Mouse (Mus musculus): ENCODE measurements around the gene Plekhh3. TPM values are rescaled to one million over a fixed set of nuclear protein-coding genes. Genes with fewer than 3 reads are reported as not detected.
A peak's percentile ranks its signal among the peaks of the same experiment; 100 is the strongest.

The Plekhh3 gene
- polyA plus RNA-seq, 1 experiment from 2014 or later: 3.7 TPM

DNA sequence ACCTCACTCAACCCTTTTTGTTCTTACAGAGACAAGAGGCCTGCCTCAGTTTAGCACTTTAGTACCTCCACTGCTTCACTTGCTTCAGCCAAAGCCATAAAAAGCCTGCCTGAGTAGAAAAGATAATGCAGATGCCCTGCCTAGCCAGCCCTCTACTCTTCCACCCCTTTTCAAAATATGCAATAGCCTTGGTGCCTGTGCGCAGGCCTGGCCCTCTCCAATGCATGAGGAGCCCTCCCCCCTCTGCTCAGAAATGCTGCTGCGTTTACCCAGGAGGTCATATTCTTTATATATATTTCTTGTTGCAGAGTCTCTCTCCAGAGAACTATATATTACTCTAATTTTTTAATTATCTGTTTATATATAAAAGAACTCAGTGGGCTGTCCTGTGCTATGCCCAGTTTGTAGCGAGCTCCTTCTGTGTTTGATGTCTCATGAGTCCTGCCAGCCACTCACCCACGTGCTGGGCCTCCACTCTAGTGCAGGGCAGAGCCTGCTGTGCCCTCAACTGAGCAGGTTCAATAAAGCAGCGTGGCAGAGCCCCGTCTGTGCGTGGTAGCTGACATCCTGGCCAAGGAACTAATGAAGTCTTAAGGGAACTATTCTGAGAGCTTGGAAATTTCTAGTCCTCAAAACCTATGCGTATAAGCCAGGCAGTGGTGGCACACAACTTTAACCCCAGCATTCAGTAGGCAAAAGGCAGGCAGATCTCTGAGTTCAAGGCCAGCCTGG lies 19.2 kb upstream of the Plekhh3 start:
- DNase-seq (ENCODE audit: low spot score) (no peak), ATAC-seq (replicated peaks; ENCODE audit: insufficient number of reproducible peaks, low FRiP score, low TSS enrichment, low read depth) (peak; percentile 25; the same call in 1 of the 2 replicates)
- Histone ChIP-seq H3K9ac (replicated peaks; ENCODE audit: low read length) (peak overlapping the region; percentile 34; the same call in 1 of the 2 replicates), H3K4me1 (ENCODE audit: control insufficient read depth, insufficient read depth, low read length) (peaks cover 13% of the 10 kb centered on the region), H3K9me3 (replicated peaks; ENCODE audit: control insufficient read depth, low read length) (no peaks in the 10 kb centered on the region), H3K27ac (replicated peaks; ENCODE audit: low read depth, low read length) (0 out of 2 replicates have a peak overlapping the region, but pooled peaks have one; percentile 54), H3K4me3 (ENCODE audit: low read depth, low read length) (no peak overlapping the region), H3K4me2 (ENCODE audit: low read depth, low read length) (no peak overlapping the region), H3K36me3 (replicated peaks; ENCODE audit: control insufficient read depth, insufficient read depth, low read depth, low read length) (no peaks in the 10 kb centered on the region; the same call in 1 of the 2 replicates), H3K27me3 (ENCODE audit: control insufficient read depth, insufficient read depth, low read length) (no peaks in the 10 kb centered on the region)
- 53% methylated on average over 8 of the region's 8 CpGs for WGBS

- Histone ChIP-seq H3K9ac (replicated peaks; ENCODE audit: low read length) (peak overlapping the region; percentile 46; the same call in 1 of the 2 replicates), H3K27me3 (ENCODE audit: control insufficient read depth, insufficient read depth, low read length) (no peaks in the 10 kb centered on the region), H3K4me1 (ENCODE audit: control insufficient read depth, insufficient read depth, low read length) (peaks cover 13% of the 10 kb centered on the region), H3K9me3 (replicated peaks; ENCODE audit: control insufficient read depth, low read length) (no peaks in the 10 kb centered on the region), H3K36me3 (replicated peaks; ENCODE audit: control insufficient read depth, insufficient read depth, low read depth, low read length) (no peaks in the 10 kb centered on the region; the same call in 1 of the 2 replicates), H3K4me3 (ENCODE audit: low read depth, low read length) (no peak overlapping the region), H3K27ac (replicated peaks; ENCODE audit: low read depth, low read length) (peak overlapping the region; percentile 54), H3K4me2 (ENCODE audit: low read depth, low read length) (no peak overlapping the region)
- WGBS: 14% methylated on average over 5 of the region's 6 CpGs
- peak; percentile 40; the same call in 1 of the 2 replicates for ATAC-seq (replicated peaks; ENCODE audit: insufficient number of reproducible peaks, low FRiP score, low TSS enrichment, low read depth)
- DNase-seq (ENCODE audit: low spot score): peak; percentile 52
Measured at GRCm38 (mm10) chr11:101189495-101190180, 18.5 kb upstream of the Plekhh3 start.

DNA sequence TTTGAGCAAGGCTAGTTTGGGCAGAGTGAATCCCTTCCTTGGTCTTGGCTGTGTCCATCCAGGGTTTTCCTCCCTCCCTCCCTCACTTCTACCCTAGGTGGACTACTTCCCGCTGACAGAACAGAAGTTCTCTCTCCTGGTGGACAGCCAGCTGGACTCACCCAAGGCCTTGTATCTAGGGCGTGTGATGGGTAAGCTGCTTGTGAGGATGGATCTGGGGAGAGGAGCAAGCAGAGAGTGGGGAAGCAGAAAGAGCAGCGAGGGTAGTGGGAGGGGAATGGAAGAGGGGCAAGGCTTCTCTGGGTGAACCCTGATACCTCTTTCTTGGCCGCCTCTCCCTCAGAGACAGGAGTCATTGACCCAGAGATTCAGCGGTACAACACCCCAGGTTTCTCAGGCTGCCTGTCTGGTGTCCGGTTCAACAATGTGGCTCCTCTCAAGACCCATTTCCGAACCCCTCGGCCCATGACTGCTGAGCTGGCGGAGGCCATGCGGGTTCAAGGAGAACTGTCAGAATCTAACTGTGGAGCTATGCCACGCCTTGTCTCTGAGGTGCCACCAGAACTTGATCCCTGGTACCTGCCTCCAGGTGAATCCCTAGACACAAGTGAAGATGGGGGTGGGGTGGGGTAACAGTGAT lies 17.1 kb upstream of the Plekhh3 start:
- Histone ChIP-seq H3K9ac (replicated peaks; ENCODE audit: low read length) (no peak overlapping the region), H3K27ac (replicated peaks; ENCODE audit: low read depth, low read length) (no peak overlapping the region), H3K27me3 (ENCODE audit: control insufficient read depth, insufficient read depth, low read length) (no peaks in the 10 kb centered on the region), H3K36me3 (replicated peaks; ENCODE audit: control insufficient read depth, insufficient read depth, low read depth, low read length) (no peaks in the 10 kb centered on the region; the same call in 1 of the 2 replicates), H3K4me1 (ENCODE audit: control insufficient read depth, insufficient read depth, low read length) (peaks cover 13% of the 10 kb centered on the region), H3K4me2 (ENCODE audit: low read depth, low read length) (no peak overlapping the region), H3K9me3 (replicated peaks; ENCODE audit: control insufficient read depth, low read length) (no peaks in the 10 kb centered on the region), H3K4me3 (ENCODE audit: low read depth, low read length) (no peak overlapping the region)
- WGBS: 84% methylated on average over 11 of the region's 11 CpGs
- ATAC-seq (replicated peaks; ENCODE audit: insufficient number of reproducible peaks, low FRiP score, low TSS enrichment, low read depth): no peak
- no peak for DNase-seq (ENCODE audit: low spot score)

DNA sequence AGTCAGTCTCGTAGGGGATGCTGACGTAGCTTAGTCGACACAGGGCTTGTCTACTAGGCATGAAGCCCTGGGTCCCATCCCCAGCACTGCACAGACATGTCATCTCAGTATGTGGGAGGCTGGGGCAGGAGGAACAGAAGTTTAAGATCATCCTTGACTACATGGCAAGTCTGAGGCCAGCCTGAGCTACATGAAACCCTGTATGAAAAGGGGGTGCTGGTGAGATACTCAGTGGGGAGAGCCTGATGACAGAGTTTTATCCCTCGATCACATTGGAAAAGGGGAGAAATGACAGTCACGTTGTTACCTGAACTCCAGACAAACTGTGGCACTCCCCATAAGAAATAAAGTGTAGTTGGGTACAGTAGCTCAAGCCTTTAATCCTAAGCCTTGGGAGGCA lies 16.4 kb upstream of the Plekhh3 start:
- DNase-seq (ENCODE audit: low spot score): no peak
- no peak overlapping the region for H3K9ac ChIP-seq (replicated peaks; ENCODE audit: low read length)
- H3K27ac ChIP-seq (replicated peaks; ENCODE audit: low read depth, low read length): no peak overlapping the region
- no peaks in the 10 kb centered on the region; the same call in 1 of the 2 replicates for H3K27me3 ChIP-seq (ENCODE audit: control insufficient read depth, insufficient read depth, low read length)
- no peak for ATAC-seq (replicated peaks; ENCODE audit: insufficient number of reproducible peaks, low FRiP score, low TSS enrichment, low read depth)
- WGBS: 89% methylated on average over 5 of the region's 5 CpGs
- no peak overlapping the region for H3K4me2 ChIP-seq (ENCODE audit: low read depth, low read length)
- peaks cover 13% of the 10 kb centered on the region for H3K4me1 ChIP-seq (ENCODE audit: control insufficient read depth, insufficient read depth, low read length)
- no peak overlapping the region for H3K4me3 ChIP-seq (ENCODE audit: low read depth, low read length)
- H3K36me3 ChIP-seq (replicated peaks; ENCODE audit: control insufficient read depth, insufficient read depth, low read depth, low read length): no peaks in the 10 kb centered on the region; the same call in 1 of the 2 replicates
- no peaks in the 10 kb centered on the region for H3K9me3 ChIP-seq (replicated peaks; ENCODE audit: control insufficient read depth, low read length)

- WGBS: 87% methylated on average over 27 of the region's 27 CpGs
- Histone ChIP-seq H3K4me1 (ENCODE audit: control insufficient read depth, insufficient read depth, low read length) (peaks cover 13% of the 10 kb centered on the region), H3K27me3 (ENCODE audit: control insufficient read depth, insufficient read depth, low read length) (no peaks in the 10 kb centered on the region; the same call in 1 of the 2 replicates), H3K9ac (replicated peaks; ENCODE audit: low read length) (no peak overlapping the region), H3K36me3 (replicated peaks; ENCODE audit: control insufficient read depth, insufficient read depth, low read depth, low read length) (no peaks in the 10 kb centered on the region), H3K9me3 (replicated peaks; ENCODE audit: control insufficient read depth, low read length) (no peaks in the 10 kb centered on the region), H3K4me3 (ENCODE audit: low read depth, low read length) (no peak overlapping the region), H3K4me2 (ENCODE audit: low read depth, low read length) (no peak overlapping the region), H3K27ac (replicated peaks; ENCODE audit: low read depth, low read length) (no peak overlapping the region)
- no peak for ATAC-seq (replicated peaks; ENCODE audit: insufficient number of reproducible peaks, low FRiP score, low TSS enrichment, low read depth)
- DNase-seq (ENCODE audit: low spot score): no peak
Measured at GRCm38 (mm10) chr11:101186526-101187247, 15.5 kb upstream of the Plekhh3 start.

DNA sequence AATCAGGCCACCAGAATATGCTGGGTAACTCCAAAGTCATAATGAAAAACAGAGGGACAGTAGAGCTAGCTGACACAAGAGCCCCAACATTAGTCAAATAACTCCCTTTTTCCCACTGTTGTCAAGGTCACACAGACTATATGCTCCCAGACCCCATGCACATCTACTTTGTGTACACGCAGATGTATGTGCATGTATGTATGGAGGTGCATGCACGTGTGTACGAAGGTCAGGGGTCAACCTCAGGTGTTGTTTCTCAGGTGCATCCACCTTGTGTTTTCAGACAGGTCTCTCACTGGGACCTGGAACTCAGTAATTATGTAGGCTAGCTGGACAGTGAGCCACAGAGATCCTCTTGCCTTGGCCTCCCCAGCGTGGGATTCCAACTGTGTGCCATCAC lies 14.3 kb upstream of the Plekhh3 start:
- DNase-seq (ENCODE audit: low spot score) (no peak), ATAC-seq (replicated peaks; ENCODE audit: insufficient number of reproducible peaks, low FRiP score, low TSS enrichment, low read depth) (no peak)
- Histone ChIP-seq H3K27ac (replicated peaks; ENCODE audit: low read depth, low read length) (no peak overlapping the region), H3K27me3 (ENCODE audit: control insufficient read depth, insufficient read depth, low read length) (no peaks in the 10 kb centered on the region; the same call in 1 of the 2 replicates), H3K9ac (replicated peaks; ENCODE audit: low read length) (no peak overlapping the region), H3K4me3 (ENCODE audit: low read depth, low read length) (no peak overlapping the region), H3K36me3 (replicated peaks; ENCODE audit: control insufficient read depth, insufficient read depth, low read depth, low read length) (no peaks in the 10 kb centered on the region), H3K4me1 (ENCODE audit: control insufficient read depth, insufficient read depth, low read length) (peaks cover 5% of the 10 kb centered on the region), H3K9me3 (replicated peaks; ENCODE audit: control insufficient read depth, low read length) (no peaks in the 10 kb centered on the region), H3K4me2 (ENCODE audit: low read depth, low read length) (no peak overlapping the region)
- 95% methylated on average over 4 of the region's 4 CpGs for WGBS

DNA sequence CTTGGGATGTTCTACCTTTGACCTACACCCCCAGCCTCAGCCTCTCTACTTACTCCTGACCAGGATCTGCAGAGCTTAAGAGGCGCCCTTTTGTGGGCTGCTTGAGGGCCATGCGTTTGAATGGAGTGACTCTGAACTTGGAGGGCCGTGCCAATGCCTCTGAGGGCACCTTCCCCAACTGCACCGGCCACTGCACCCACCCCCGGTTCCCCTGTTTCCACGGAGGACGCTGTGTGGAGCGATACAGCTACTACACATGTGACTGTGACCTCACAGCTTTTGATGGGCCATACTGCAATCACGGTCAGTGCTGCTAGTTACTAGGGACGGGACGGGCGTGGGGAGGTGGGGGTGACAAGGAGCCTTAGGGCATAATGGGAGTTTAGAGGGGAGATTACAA lies 13.8 kb upstream of the Plekhh3 start:
- H3K27me3 ChIP-seq (ENCODE audit: control insufficient read depth, insufficient read depth, low read length): no peaks in the 10 kb centered on the region; the same call in 1 of the 2 replicates
- H3K4me1 ChIP-seq (ENCODE audit: control insufficient read depth, insufficient read depth, low read length): peaks cover 2% of the 10 kb centered on the region; the same call in 1 of the 2 replicates
- no peak overlapping the region for H3K9ac ChIP-seq (replicated peaks; ENCODE audit: low read length)
- H3K27ac ChIP-seq (replicated peaks; ENCODE audit: low read depth, low read length): no peak overlapping the region
- 86% methylated on average over 12 of the region's 12 CpGs for WGBS
- H3K4me2 ChIP-seq (ENCODE audit: low read depth, low read length): no peak overlapping the region
- DNase-seq (ENCODE audit: low spot score): no peak
- no peak overlapping the region for H3K4me3 ChIP-seq (ENCODE audit: low read depth, low read length)
- no peaks in the 10 kb centered on the region for H3K9me3 ChIP-seq (replicated peaks; ENCODE audit: control insufficient read depth, low read length)
- H3K36me3 ChIP-seq (replicated peaks; ENCODE audit: control insufficient read depth, insufficient read depth, low read depth, low read length): no peaks in the 10 kb centered on the region
- no peak for ATAC-seq (replicated peaks; ENCODE audit: insufficient number of reproducible peaks, low FRiP score, low TSS enrichment, low read depth)

Data from embryonic facial prominence, embryonic 11.5 days (tissue).